Mouse (Mus musculus) right cerebral cortex, postnatal 36 days (tissue): Measurements from ENCODE around the gene Tesk1.
A peak's percentile ranks its signal among the peaks of the same experiment; 100 is the strongest.

ENCODE experiments used
- DNase-seq, 2 experiments: peaks; one replicate each; pipeline ENCODE4 v3.0.0; 2022; ENCODE audit warnings: low spot score in 2 of 2, mixed read lengths in 1 of 2

Gene Tesk1

GRCm38 (mm10) chr4:43419801-43420281 is 21.9 kb upstream of the Tesk1 start:
- DNase-seq, result no peak

- DNase-seq, result peak in 1 of 2 experiments; percentile 62
These were observed 21.4 kb upstream of the Tesk1 start for GRCm38 (mm10) chr4:43420305-43420704.

- DNase-seq, result no peak
These were observed 20.0 kb upstream of the Tesk1 start for GRCm38 (mm10) chr4:43421632-43422240.

- DNase-seq, result no peak
These were observed 18.3 kb upstream of the Tesk1 start for GRCm38 (mm10) chr4:43423267-43423934.

- DNase-seq, result no peak
These were observed 17.7 kb upstream of the Tesk1 start for GRCm38 (mm10) chr4:43424072-43424471.

GRCm38 (mm10) chr4:43425197-43425596 is 16.5 kb upstream of the Tesk1 start:
- DNase-seq, result no peak

GRCm38 (mm10) chr4:43425648-43426380 is 15.9 kb upstream of the Tesk1 start:
- DNase-seq, result no peak

- no peak for DNase-seq
These were observed 15.3 kb upstream of the Tesk1 start for GRCm38 (mm10) chr4:43426487-43426886.

GRCm38 (mm10) chr4:43427501-43428179 is 14.1 kb upstream of the Tesk1 start:
- DNase-seq, result no peak

GRCm38 (mm10) chr4:43428180-43428861 is 13.4 kb upstream of the Tesk1 start:
- DNase-seq, result no peak

- DNase-seq, result no peak
These were observed 12.8 kb upstream of the Tesk1 start, which contains the start of gene Fam166b for GRCm38 (mm10) chr4:43428946-43429345. Gene Fam166b, minus strand, starts transcription at chr4:43429134.

GRCm38 (mm10) chr4:43431690-43432089 is 10.0 kb upstream of the Tesk1 start:
- DNase-seq, result peak; percentile 56 to 69

GRCm38 (mm10) chr4:43432832-43433231 is 8.9 kb upstream of the Tesk1 start:
- no peak for DNase-seq

- peak; percentile 98 for DNase-seq
These were observed 305 bp downstream of the Tesk1 start for GRCm38 (mm10) chr4:43442044-43442443.

- DNase-seq, result peak; percentile 60 to 66
These were observed 970 bp downstream of the Tesk1 start for GRCm38 (mm10) chr4:43442456-43443361.

GRCm38 (mm10) chr4:43443511-43443910 is 1.8 kb downstream of the Tesk1 start:
- DNase-seq, result no peak

- no peak for DNase-seq
These were observed 5.5 kb downstream of the Tesk1 start for GRCm38 (mm10) chr4:43447251-43447650.

GRCm38 (mm10) chr4:43448554-43448953 is 6.8 kb downstream of the Tesk1 start:
- no peak for DNase-seq

- DNase-seq, result no peak
These were observed 10.6 kb downstream of the Tesk1 start for GRCm38 (mm10) chr4:43452315-43452714.

- DNase-seq, result no peak
These were observed 11.7 kb downstream of the Tesk1 start for GRCm38 (mm10) chr4:43453413-43453812.
